Mouse (Mus musculus) liver, adult 2 months (tissue): ENCODE data around the gene Rhobtb1.

Experiments
- CTCF ChIP-seq: fragments of 200-500 bp; IDR thresholded peaks from 2 replicates; pipeline ENCODE4 v1.5.1; 2011; ENCODE audit warnings: low read depth, low read length, control low read depth
- POLR2A ChIP-seq: fragments of 200-500 bp; IDR thresholded peaks from 2 replicates; pipeline ENCODE4 v1.6.1; 2011; ENCODE audit warnings: low read length, control low read depth; ENCODE audit not compliant: insufficient read depth; ENCODE audit errors: extremely low read depth

- TF ChIP-seq CTCF (no peak), POLR2A (no peak)
Observed at GRCm38 (mm10) chr10:69218458-69219288, 67.4 kb downstream of the Rhobtb1 start.
